Mouse (Mus musculus) stomach, embryonic 14.5 days (tissue): ENCODE data around the gene Rai2. TPM values are rescaled to one million over a fixed set of nuclear protein-coding genes. Genes with fewer than 3 reads are reported as not detected.

Source experiments
- ATAC-seq: fragments of 200-750 bp; cut with Nextera tagmentation; 2 replicates; pipeline ENCODE4 v1.8.0; 2017; ENCODE audit warnings: low read depth, moderate TSS enrichment; ENCODE audit not compliant: insufficient number of reproducible peaks, insufficient read depth, low FRiP score
- H3K27ac ChIP-seq: fragments of 300-500 bp; sonication (generic); 2 replicates; pipeline ENCODE4 v1.5.1; 2014; ENCODE audit warnings: mild to moderate bottlenecking, low read length, moderate library complexity, mixed read lengths
- H3K27me3 ChIP-seq: fragments of 300-500 bp; sonication (generic); 2 replicates; pipeline ENCODE4 v1.6.1; 2014; ENCODE audit warnings: low read length, control low read depth, mixed read lengths; ENCODE audit not compliant: control insufficient read depth, insufficient read depth
- H3K36me3 ChIP-seq: fragments of 300-500 bp; sonication (generic); 2 replicates; pipeline ENCODE4 v1.6.1; 2014; ENCODE audit warnings: mild to moderate bottlenecking, control low read depth, low read length, moderate library complexity, mixed read lengths; ENCODE audit not compliant: control insufficient read depth, insufficient read depth
- H3K4me1 ChIP-seq: fragments of 300-500 bp; sonication (generic); 2 replicates; pipeline ENCODE4 v1.6.1; 2014; ENCODE audit warnings: low read length, control low read depth, mixed read lengths; ENCODE audit not compliant: control insufficient read depth, insufficient read depth
- H3K4me2 ChIP-seq: fragments of 300-500 bp; sonication (generic); replicated peaks from 2 replicates; pipeline ENCODE4 v1.6.1; 2014; ENCODE audit warnings: low read depth, low read length, control low read depth
- H3K4me3 ChIP-seq: fragments of 300-500 bp; sonication (generic); 2 replicates; pipeline ENCODE4 v1.5.1; 2014; ENCODE audit warnings: low read depth, low read length, control low read depth
- H3K9ac ChIP-seq: fragments of 300-500 bp; sonication (generic); replicated peaks from 2 replicates; pipeline ENCODE4 v1.6.1; 2014; ENCODE audit warnings: low read depth, mild to moderate bottlenecking, control low read depth, low read length, moderate library complexity, mixed read lengths
- H3K9me3 ChIP-seq: fragments of 300-500 bp; sonication (generic); 2 replicates; pipeline ENCODE4 v1.6.1; 2016; ENCODE audit warnings: low read depth, low read length, control low read depth; ENCODE audit not compliant: control insufficient read depth
- WGBS: fragments of 180-500 bp; shearing (Covaris S2); extraction: QIAGEN DNeasy Blood & Tissue Kit; methylation state at CpG from one replicate; pipeline ENCODE4 v1.1.7; 2014; 5-methylcytosine and 5-hydroxymethylcytosine counted together
- polyA plus RNA-seq: library from polyadenylated mRNA; unstranded; fragments of >200 nt; fragmentation: Nextera tagmentation; extraction: Ambion mirVana; gene quantifications from 2 replicates; pipeline ENCODE4 v1.2.1, GENCODE M21; 2014

Gene Rai2
- polyA plus RNA-seq, 1 experiment from 2014 or later = 14.4 TPM

DNA sequence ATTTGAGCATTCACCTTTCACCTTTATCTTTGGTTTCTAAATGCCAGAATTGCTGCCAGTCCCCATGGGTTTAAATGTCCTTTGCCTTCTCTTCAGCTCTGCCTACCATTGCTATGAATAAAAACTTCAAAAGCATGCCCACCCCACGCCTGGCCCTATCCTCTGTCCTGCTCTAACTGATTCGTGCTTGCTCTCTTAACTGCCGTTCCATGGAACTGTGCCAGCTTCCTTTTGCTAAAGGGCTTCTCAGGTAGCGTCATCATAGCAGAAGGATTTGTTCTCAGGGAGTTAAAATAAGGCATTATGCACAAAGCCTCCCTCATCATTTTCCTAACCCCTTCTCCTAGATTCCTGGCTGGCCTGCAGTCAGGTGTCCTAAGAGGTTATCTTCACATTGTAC, 11.6 kb downstream of the Rai2 start:
- no peak for ATAC-seq

DNA sequence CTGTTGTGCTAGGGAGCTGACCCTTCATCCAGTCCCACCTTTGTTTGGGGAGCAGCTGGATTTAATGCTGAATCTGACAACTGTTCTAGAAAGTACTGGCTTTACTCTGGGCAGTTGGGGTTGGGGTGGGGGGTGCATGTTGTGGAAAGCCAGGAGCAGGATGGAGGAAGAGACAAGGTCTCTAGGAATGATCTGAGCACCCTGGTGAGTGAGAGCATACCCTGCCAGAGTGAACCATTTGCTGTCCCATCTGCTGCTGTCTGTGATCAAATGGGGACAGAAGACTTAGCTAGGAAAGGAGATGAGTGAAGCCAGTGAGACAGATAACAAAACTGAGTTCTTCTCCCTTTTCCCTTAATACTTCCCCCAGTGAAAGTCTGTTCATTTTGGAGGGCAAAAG, 13.2 kb downstream of the Rai2 start:
- Histone ChIP-seq H3K4me1 (no peaks in the 10 kb centered on the region), H3K27me3 (no peaks in the 10 kb centered on the region), H3K9me3 (no peaks in the 10 kb centered on the region), H3K27ac (no peak overlapping the region), H3K4me2 (no peak overlapping the region), H3K4me3 (no peak overlapping the region), H3K36me3 (no peaks in the 10 kb centered on the region), H3K9ac (no peak overlapping the region)
- no peak for ATAC-seq

More for the DNA sequence above, 11.6 kb downstream of the Rai2 start:
- Histone ChIP-seq H3K9me3 (no peaks in the 10 kb centered on the region), H3K9ac (no peak overlapping the region), H3K4me3 (no peak overlapping the region), H3K27ac (no peak overlapping the region), H3K27me3 (no peaks in the 10 kb centered on the region), H3K36me3 (no peaks in the 10 kb centered on the region), H3K4me1 (no peaks in the 10 kb centered on the region), H3K4me2 (no peak overlapping the region)
- WGBS = 62% methylated on average over 4 of the region's 4 CpGs

DNA sequence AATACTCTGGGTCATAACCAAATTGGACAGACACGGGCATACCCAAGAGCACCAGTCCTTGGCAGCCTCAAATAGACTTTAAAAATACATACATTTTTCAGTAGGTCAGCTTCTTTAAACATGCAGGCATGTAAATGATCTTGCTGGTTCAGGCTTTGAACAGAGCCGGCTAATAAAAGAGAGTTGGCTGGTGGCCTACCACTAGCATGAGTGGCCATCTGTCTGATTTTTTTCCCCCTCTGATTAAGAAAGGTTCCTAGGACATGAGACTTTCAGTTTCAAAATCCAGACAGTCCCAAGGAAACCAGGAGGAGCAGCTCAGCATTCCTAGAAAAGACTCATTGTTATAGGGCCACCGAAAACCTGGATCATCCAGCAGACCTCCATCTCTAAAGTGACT, 15.0 kb downstream of the Rai2 start:
- H3K4me2 ChIP-seq = no peak overlapping the region
- H3K4me3 ChIP-seq = no peak overlapping the region
- no peaks in the 10 kb centered on the region for H3K4me1 ChIP-seq
- H3K27me3 ChIP-seq = no peaks in the 10 kb centered on the region
- 84% methylated on average over 3 of the region's 3 CpGs for WGBS
- no peak for ATAC-seq
- no peaks in the 10 kb centered on the region for H3K9me3 ChIP-seq
- no peak overlapping the region for H3K27ac ChIP-seq
- no peak overlapping the region for H3K9ac ChIP-seq
- H3K36me3 ChIP-seq = no peaks in the 10 kb centered on the region

GRCm38 (mm10) chrX:161733581-161734309, 16.9 kb downstream of the Rai2 start:
- no peaks in the 10 kb centered on the region for H3K9me3 ChIP-seq
- H3K36me3 ChIP-seq = no peaks in the 10 kb centered on the region
- no peak overlapping the region for H3K4me3 ChIP-seq
- H3K27ac ChIP-seq = no peak overlapping the region
- H3K4me1 ChIP-seq = no peaks in the 10 kb centered on the region
- no peak overlapping the region for H3K4me2 ChIP-seq
- no peak overlapping the region for H3K9ac ChIP-seq
- ATAC-seq = no peak
- no peaks in the 10 kb centered on the region for H3K27me3 ChIP-seq
- WGBS = 81% methylated on average over 12 of the region's 12 CpGs

- H3K4me2 ChIP-seq = no peak overlapping the region
- H3K27me3 ChIP-seq = no peaks in the 10 kb centered on the region
- ATAC-seq = no peak
Measured at GRCm38 (mm10) chrX:161734310-161734676, 17.4 kb downstream of the Rai2 start.

DNA sequence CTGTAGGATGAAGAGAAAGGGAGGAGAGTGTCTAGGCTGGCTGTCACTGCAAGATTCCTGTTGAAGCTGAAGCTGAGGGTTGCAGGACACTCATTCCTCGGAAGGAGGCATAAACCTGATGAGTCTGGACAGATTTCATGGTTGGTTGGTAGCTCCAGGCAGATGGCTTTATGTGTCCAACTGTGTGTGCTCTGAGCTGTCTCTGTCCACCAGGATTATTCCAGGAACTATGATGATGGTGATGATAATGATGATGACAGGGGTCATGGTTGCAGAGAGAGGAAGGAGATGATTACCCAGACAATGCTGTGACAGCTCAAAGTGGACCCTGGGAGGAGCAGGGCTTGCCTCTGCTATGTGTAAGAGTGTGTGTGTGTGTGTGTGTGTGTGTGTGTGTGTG, 22.5 kb downstream of the Rai2 start:
- Histone ChIP-seq H3K9ac (no peak overlapping the region), H3K9me3 (no peaks in the 10 kb centered on the region), H3K27ac (no peak overlapping the region), H3K4me1 (no peaks in the 10 kb centered on the region), H3K27me3 (no peaks in the 10 kb centered on the region), H3K36me3 (no peaks in the 10 kb centered on the region), H3K4me2 (no peak overlapping the region), H3K4me3 (no peak overlapping the region)
- no peak for ATAC-seq
- 71% methylated on average over 1 of the region's 1 CpGs for WGBS

More at GRCm38 (mm10) chrX:161734310-161734676, 17.4 kb downstream of the Rai2 start:
- Histone ChIP-seq H3K36me3 (no peaks in the 10 kb centered on the region), H3K4me1 (no peaks in the 10 kb centered on the region), H3K9me3 (no peaks in the 10 kb centered on the region), H3K4me3 (no peak overlapping the region), H3K27ac (no peak overlapping the region), H3K9ac (no peak overlapping the region)
- WGBS = 61% methylated on average over 4 of the region's 4 CpGs

- no peak overlapping the region for H3K27ac ChIP-seq
- no peak overlapping the region for H3K4me2 ChIP-seq
- no peak overlapping the region for H3K9ac ChIP-seq
- no peaks in the 10 kb centered on the region for H3K36me3 ChIP-seq
- H3K9me3 ChIP-seq = no peaks in the 10 kb centered on the region
- 66% methylated on average over 3 of the region's 3 CpGs for WGBS
- H3K4me1 ChIP-seq = no peaks in the 10 kb centered on the region
- no peak overlapping the region for H3K4me3 ChIP-seq
- H3K27me3 ChIP-seq = no peaks in the 10 kb centered on the region
- no peak for ATAC-seq
Measured at GRCm38 (mm10) chrX:161743080-161743479, 26.2 kb downstream of the Rai2 start.

DNA sequence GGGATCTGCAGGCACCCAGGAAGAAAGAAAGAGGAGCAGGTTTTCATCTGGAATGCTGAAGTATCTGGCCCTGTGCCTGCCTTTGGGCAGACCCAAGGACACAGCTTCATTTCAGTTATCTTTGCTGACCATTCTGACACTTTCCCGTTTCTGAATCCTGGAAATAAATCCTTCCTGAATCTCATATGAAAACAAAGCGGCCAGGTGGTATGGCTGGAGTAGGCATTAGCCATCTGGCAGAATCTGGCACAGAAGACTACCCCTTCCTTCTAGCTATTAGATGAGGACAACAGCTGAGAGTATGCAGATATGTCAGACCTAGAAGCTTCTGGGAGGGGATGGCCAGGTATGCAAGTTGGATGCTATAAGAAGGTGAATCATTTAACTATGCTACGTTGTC, 28.4 kb downstream of the Rai2 start:
- WGBS = 80% methylated on average over 3 of the region's 3 CpGs
- Histone ChIP-seq H3K4me2 (no peak overlapping the region), H3K4me1 (no peaks in the 10 kb centered on the region), H3K9ac (no peak overlapping the region), H3K27ac (no peak overlapping the region), H3K27me3 (no peaks in the 10 kb centered on the region), H3K9me3 (no peaks in the 10 kb centered on the region), H3K4me3 (no peak overlapping the region), H3K36me3 (no peaks in the 10 kb centered on the region)
- no peak for ATAC-seq

DNA sequence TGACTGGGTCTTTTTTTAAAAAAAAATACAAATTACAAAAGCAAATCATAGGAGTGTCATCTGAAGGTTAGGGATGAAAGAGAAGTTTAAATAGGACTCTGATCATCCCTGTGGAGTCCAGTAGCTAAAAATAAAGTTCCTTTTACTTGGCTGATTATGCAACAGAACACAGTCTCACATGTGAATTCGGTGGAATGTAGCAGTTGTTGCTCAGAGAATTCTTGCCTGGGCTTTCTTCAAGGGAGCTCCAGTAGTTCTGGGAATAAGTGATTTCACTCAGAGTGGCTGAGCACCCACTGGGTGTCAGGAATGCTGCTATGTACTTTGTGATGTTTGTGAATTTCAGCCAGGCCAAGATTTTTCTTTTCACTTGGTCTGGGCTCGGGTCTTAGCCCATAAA, 30.5 kb downstream of the Rai2 start:
- no peak for ATAC-seq
- Histone ChIP-seq H3K4me2 (no peak overlapping the region), H3K4me3 (no peak overlapping the region), H3K27me3 (no peaks in the 10 kb centered on the region), H3K36me3 (no peaks in the 10 kb centered on the region), H3K4me1 (no peaks in the 10 kb centered on the region), H3K27ac (no peak overlapping the region), H3K9me3 (no peaks in the 10 kb centered on the region), H3K9ac (no peak overlapping the region)
- 71% methylated on average over 2 of the region's 2 CpGs for WGBS
